Mouse (Mus musculus): ENCODE measurements around the gene Gm21954.
A peak's percentile ranks its signal among the peaks of the same experiment; 100 is the strongest.

Gene Gm21954

DNA sequence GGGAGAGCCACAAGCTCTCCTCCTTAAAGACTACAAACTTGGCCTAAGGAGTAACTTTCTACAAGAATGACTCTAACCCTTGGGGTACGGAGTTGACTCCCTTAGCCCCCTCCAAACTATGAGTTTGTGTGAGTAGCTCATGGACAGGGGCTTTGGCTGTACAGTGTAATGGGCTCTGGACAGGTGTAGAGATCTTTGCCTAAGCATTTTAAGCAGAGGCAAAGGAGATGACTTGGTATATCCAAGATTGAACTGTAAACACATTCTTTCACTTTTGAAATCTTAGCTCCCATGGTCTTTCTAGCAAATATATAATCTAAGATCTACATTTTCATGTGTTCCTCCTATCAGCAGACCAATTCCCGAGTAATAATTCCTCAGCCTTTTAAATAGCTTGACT is at the start of gene Gm21954:
Gm21954 (minus strand) TSS at position 101 of the 400 bp plus-strand sequence.
- DNase-seq (ENCODE audit: low read depth, low spot score): no peak

DNA sequence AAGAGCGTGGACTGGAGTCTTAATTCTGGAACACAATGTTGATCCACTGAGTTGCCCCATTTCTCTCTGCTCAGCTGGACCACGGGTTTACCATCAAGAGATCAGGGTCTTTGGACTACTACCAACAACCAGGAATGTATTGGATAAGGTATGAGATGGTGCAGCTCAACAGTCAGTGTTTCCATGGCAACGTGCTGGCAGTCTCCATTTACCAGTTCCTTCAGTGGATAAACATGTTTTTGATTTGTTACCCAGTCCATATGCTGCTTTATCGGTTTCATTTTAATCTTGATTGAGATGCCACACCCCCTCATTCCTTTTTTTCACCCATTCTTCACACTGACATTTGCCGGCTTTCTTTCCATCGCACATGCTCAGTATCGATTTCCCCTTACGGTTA is 49.8 kb upstream of the Gm21954 start:
- DNase-seq (ENCODE audit: low read depth, low spot score): no peak

DNA sequence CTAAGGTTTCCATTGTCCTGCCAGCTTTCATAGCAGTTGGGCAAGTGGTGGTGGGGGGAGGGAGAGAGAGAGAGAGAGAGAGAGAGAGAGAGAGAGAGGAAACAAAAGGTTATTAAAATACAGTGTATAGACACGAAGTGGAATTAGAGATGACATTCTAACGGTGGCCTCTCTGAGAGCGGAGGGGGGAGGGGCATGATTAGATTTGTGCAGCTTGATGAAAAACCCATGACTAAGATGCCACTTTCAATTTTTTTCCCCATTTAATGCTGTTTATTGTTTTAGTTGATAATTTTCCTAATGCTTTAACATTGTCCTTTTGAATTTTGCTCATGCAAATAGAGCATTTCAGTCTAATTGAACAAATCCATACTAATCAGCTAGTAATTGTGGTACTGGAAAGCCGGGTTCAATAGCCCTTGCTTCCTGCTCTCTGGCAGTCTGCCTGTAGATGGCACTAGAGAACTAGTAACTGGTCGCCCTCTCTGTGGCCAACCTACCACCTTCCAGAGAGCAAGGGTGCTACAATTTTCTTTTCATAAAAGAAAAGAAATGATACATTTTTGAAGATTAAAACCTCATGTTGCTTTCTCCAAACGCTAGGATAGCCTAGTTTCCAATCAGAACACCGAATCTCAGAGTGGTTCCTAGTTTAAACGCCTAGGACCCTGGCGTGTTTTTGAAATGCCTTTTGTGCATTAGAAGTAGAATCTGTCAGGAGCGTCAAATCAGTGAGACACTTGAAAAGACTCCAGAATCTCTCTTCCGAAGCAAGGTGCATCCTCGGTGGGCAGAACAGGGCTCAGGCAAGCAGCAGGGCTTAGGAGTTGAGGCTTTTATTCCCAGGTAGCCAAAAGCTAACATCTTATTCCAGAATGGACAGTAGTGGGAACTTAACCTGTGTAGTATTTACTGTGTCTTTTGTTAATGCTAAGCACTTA is 48.5 kb upstream of the Gm21954 start:
- DNase-seq (ENCODE audit: low read depth, low spot score): peak; percentile 59

DNA sequence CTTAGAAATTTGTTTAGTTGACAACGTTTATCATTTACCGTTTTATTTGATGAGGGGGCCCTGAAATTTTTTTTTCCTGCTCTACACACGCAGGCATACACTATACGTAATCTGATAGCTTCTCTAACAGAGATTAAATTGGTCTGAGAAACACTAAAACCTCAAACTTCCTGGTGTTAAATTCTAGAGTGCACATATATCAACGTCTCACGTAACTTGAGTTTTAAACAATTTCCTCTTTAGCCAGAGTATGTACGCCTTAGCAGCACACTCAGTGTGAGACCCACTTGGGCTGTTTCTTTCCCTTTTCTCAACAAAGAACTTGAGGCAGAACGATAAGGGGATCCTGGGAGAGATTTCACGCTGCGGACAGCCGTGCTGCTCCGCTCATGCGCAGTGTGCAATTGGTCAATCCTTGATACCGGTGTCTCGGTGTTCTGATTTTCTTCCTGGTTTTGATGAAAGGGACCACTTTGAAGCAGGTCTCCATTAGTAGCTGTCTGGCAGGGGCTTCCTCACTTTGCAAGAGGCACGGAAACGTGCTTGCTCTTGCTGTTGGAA is 45.5 kb upstream of the Gm21954 start:
- DNase-seq (ENCODE audit: low read depth, low spot score): no peak

DNA sequence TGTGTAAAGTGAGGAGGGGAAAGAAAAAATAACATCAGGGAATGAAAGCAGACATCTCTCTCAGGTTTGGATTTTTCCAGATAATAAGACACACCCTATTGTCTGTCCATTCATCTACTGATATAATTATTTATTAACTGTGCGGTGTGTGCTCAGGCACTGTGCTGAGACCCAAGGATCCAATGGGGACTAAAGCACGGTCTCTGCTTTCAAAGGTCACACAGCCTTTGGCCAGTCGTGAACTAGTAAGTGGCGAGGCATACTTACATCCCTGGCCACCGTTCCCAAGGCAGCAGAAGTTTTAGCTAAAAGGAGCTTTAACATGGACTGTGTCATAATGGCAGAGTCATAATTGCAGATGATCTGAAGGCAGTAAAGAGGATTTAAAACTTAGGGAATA is 44.0 kb upstream of the Gm21954 start:
- DNase-seq (ENCODE audit: low read depth, low spot score): no peak

DNA sequence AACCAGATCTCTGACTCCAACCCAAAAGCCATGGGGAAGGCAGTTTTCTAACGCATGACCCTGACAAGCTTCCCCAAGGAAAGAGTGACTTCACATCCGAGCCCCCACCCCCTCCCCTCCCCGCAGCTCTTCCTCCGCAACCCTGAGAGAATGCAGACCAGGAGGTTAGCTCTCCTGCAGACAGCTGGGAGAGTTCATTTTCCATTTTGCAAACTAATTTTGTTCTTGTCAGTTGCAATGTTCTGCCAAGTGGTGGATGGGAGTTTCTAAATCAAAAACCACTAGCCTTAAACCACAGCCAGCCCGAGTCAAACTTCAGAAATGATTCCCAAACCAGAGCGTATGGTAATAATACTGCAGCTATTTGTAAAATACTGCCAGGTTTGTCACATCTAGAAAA is 39.6 kb upstream of the Gm21954 start:
- no peak for DNase-seq (ENCODE audit: low read depth, low spot score)

DNA sequence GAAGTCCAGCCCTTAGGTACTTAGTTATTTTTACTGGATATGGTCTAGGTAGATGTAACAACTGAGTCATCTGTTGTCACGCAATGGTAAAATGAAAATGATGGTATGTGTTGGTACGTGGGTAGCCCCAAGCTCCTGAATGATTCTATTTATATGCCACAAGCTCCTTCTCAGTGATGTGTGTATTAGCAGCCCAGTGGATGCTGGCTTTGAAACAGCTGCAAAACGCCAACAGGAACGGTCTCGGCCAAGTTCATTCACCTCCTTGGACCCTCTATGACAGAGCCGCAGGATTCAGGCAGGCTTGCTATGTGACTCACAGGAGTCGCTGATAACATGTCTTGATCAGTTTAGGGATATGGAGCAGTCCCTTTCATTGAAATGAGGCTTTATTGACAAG is 38.2 kb upstream of the Gm21954 start:
- no peak for DNase-seq (ENCODE audit: low read depth, low spot score)

DNA sequence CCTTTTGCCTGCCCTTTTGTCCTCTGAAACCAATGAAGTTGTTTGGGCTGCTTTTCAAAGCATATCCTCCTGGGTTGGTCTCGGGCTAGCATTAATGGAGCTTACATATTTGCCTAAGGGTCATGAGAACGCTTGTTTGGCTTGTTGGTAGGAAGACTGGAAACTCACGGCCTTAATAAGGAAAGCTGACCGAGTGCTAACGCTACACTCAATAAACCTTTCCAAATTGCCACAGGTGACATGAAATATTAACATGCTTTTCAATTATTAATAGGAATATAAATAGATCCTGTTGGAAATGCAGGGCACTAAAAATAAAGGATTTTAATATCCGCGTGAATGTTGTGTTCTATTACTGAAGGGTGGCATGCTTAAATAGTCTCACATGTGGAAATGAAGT is 27.3 kb upstream of the Gm21954 start:
- DNase-seq (ENCODE audit: low read depth, low spot score): no peak

DNA sequence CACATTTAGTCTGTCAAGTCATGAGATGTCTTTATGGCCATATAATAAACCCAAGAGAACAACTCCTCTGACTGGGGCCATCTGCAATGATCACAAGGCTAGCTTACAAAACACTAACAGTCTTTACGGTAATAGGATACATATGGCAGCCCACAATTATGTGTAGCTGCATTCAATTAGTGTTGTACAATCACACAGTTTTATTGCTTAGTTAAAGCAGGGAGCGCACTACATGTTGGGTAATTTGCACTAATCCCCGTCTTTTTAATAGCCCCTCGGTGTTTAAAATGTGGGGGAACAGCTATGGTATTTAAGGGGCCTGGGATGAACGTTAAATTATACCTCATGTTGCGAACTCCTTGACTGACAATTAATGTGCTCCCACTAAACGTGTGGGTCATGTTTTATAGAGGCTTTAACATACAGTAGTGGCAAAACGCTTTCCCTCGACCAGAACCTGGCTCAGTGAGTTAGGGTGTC is 24.5 kb upstream of the Gm21954 start:
- no peak for DNase-seq (ENCODE audit: low read depth, low spot score)

DNA sequence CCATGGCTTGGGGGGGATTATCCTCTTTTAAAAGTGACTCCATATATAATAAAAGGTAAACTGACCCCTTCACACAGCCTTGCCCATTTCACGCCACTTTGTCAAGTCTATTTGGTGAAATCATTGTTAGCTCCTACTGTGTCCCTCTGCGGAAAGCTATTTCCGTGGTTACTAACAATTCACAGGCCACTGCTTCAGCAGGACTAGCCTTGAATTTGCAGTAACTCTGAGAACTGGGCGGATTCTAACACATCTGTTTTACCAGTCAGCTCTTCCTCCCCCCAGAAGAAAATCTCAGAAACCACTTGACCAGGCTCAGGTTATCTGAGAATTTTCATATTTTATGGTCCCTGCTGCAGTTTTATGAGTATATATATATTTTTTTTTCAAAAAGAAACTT is 23.9 kb upstream of the Gm21954 start:
- DNase-seq (ENCODE audit: low read depth, low spot score): no peak

DNA sequence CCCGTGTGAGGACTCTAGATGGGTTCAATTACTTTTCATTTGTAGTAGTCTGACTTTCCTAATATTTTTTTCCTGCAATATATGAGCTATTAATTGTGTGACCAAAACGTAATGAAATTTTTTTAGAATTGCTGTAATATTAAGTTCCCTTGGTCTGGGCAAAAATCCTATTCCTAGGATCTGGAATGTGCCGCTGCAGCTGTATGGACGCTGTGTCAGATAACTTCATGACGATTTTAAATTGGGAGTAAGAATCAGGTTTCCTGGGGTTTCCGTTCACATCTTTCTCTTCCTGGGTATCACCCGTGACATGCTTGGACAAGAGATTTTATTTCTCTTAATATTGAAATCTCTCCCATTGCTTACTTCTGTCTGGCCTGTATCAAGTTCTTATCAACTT is 23.2 kb upstream of the Gm21954 start:
- DNase-seq (ENCODE audit: low read depth, low spot score): no peak

DNA sequence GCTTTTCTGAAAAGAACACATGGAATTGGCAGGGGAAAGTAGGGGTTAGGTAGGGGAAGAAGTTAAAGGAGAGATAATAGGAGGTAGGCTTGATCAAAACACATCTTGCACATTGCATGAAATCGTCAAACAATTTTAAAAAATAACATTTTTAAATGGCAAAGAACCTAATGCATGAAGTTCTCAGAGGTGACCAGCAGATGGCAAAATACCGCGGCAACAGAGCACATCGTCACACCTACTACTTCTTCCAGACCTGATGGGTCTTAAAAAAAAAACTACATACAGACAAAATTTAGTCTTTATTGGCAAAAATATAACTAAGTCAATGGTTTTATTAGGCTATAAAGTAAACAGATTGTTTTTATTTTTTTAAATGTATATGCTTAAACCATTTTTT is 22.3 kb upstream of the Gm21954 start:
- peak; percentile 18 for DNase-seq (ENCODE audit: low read depth, low spot score)

DNA sequence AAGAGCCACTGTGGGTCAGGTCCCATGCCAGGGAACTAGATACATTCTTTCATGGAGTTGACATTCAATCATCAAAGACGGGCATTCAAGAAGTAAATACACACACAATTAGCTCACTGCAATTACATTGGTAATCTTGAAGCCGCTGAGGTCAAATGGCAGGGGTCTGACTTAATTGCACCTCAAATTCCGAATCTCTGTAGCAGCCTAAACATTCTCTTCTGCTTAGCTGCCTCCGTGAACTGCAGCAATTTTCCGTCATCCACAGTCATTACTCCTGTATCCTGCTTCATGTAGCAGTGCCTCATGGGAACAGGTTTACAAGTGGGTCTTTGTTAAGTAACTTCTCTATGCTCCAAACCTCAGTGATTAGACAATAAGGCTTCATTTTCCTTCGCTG is 20.0 kb upstream of the Gm21954 start:
- DNase-seq (ENCODE audit: low read depth, low spot score): no peak

DNA sequence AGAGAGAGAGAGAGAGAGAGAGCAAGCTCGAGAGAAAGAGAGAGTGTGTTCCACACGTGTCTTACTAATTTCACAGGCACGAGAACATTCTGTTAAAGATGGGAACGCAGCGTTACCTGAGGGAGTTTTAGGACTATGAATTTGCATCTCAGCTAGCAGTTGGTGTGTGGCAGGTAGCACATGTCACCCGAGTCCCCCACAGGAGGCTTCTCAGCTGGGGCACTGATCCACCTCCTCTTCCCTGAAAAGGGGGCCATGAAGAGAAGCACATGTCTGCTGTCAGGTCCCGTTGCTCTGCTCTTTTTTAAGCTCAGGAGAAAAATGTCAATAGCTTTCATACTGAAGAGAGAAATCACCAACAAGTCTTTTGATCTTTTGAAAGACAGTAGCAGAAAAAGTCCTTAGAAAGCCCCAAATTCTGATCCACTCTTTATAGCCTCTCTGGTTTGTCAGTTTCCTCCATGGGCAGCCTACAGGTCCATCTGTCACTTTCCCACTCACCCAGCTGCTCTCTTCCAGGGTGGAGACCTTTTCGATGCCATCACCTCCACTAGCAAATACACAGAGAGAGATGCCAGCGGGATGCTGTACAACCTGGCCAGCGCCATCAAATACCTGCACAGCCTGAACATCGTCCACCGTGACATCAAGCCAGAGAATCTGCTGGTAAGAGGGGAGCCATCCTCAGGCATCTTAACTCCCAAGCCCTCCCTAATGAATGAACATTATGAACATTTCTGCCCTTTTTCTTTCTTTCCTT is 17.4 kb upstream of the Gm21954 start:
- no peak for DNase-seq (ENCODE audit: low read depth, low spot score)

DNA sequence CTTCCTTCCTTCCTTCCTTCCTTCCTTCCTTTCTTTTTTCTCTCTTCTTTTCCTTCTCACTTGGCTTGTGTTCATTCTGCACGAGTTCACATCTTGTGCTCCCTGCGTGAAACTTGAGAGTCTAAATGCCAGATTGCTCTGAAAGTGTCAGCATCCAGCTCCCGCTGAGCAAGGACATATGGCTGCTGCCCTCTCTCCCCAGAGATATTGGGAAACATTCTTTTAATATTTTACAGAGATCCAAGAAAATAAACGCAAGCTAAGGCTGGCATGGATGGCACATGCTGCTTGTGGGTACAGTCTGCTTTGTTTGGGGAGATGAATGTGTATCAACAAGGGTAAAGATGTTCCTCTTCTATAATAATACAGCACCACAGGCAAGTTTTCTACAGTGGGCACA is 11.3 kb upstream of the Gm21954 start:
- DNase-seq (ENCODE audit: low read depth, low spot score): no peak

DNA sequence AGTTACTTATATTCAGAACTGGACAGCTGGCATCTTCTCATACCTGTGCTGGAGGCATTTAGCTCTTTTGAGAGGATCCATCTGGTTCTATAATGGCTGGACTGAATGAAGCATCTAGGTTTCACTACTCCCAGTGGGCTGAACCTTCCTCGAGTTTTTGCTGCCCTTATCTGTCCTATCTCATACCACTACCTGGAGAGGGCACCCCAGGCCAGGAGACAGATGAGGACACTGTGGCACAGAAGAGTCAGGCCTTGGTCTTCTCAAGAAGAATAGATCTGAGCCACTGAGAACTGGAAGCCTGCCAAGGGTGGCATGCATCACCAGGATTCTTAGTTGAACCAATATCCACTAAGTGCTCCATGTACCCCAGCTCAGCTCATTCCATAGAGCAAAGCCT is 9.1 kb upstream of the Gm21954 start:
- DNase-seq (ENCODE audit: low read depth, low spot score): no peak

DNA sequence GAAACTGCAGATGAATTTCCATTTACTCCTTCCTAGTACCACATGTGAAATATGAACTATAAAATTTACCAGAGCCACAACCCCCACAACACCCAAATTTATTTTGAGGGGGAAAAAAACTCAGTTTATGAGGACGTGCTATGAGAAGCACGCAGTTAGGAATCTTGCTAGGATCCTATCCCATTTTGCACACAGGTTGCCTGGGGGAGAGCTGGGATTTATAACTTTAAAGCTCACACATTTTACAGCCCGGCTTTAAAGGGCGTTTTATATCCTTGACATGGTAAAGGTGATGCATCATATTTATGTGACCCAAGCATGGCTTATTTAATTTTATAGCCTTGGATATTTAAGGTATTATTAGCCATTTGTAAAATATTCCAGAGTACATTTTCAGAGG is 7.3 kb upstream of the Gm21954 start:
- DNase-seq (ENCODE audit: low read depth, low spot score): no peak

DNA sequence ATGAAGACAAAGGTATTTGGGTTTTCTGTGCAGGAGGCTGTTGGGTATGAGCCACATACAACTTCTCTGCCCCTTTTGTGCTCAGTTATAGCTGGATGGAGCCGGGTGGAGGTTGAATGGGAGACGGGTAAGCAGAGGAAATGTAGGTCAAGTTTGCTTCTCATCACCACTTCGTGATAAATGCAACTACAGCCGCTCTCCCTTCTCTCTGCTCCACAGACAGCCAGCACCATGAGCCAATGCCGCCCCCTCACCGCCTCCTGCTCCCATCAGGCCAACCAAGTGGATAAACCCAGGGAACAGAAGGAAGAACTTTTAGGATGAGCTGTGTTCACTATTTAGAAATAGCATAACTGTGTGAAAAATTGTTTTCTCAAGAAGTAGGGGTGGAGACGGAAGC is 4.7 kb upstream of the Gm21954 start:
- no peak for DNase-seq (ENCODE audit: low read depth, low spot score)

DNA sequence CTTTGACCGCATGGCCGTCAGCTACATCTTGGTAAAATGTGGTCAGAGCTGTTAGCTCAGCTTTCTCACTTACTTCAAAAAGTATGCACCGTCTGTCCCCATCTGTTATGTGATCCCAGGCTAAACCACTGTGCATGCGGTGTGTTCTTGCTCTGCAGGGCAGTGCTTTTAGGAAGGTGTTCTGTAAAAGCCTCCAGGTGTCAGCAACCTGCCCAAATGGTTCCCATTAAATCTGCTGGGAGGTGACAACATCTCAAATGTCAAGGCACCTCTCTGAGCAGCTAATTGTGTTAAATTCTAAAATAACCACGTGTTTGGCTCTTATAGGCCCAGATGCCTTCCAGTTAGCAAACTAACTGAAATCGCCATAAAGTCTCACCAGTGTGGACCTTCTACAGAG is 1.1 kb upstream of the Gm21954 start:
- no peak for DNase-seq (ENCODE audit: low read depth, low spot score)

DNA sequence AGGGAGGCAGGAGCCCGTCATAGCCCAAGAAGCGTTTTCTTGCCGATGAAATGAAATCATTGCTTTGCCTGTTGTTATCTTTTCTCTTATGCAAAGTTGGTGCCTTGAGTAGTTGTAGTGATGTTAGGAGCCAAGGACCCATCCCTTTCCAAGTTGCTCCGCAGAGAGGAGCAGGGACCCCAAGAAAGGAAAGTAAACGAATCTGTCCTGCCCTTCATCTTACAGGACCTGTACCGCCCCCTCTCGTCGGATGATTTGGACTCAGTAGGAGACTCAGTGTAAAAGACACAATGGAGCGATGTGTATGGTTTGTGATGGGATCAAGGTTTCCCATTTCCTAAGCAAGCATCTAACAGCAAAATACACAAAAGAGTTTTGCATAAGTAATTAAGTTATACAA is 5.7 kb downstream of the Gm21954 start:
- no peak for DNase-seq (ENCODE audit: low read depth, low spot score)

DNA sequence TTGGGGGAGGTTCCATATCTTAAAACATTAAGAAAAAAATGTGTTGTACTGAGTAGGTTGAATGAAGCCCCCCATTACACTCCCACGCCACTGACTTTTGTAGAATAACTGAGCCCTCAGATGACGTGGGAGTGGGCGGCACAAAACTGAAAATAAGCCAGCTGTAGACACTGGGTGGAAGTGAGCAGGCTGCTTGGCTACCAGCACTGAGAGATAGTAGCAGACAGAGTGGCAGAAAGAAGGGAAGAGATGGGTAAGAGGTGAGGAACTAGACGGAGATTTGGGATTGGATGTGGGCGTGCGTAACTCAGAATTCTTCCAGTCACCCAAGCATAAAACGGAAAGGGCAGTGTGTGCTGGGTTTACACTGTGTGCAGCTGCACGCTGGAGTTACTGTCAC is 6.2 kb downstream of the Gm21954 start:
- DNase-seq (ENCODE audit: low read depth, low spot score): no peak

DNA sequence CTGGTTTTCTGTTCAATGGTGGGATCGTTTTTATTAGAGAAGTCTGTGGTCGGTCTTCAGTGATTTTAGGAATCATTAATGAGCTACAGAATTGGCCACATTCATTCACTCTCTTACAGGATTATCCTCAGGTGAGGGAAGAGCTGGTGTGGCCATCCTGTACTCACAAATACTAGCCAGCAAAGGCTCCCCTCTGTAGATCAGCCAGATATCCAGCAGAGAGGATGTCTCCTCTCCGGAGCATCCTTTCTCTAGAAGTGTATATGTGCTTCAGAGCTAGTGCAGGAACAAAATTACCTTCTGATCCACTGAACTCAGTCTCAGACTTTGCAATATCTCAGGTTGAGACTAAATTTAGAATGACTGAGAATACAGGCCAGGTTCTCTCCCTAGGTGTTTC is 7.8 kb downstream of the Gm21954 start:
- DNase-seq (ENCODE audit: low read depth, low spot score): no peak

Measured in ZHBTc4 (cell line).